Mouse (Mus musculus): ENCODE data around the gene Gpr85.

Gene Gpr85

DNA sequence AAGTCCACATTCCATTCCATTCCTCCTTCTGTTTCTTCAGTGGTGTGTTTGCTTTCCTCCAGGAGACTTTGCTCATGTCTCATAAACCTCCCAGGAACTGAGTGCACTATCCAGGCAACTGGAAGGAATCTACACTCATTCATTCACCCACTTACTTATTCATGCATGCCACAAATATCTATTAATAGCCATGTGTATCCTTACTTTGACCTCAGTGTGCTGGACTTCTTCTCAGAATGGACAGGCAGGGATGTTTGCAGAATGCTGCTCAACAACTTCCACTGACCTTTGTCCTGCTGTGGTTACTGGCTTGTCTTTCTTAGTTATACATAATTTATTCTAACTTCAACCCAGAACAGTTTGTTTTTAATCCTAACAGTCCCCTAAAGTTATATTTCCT is 23.1 kb downstream of the Gpr85 start:
- no peak for DNase-seq (ENCODE audit: low spot score in 2 of 2)

DNA sequence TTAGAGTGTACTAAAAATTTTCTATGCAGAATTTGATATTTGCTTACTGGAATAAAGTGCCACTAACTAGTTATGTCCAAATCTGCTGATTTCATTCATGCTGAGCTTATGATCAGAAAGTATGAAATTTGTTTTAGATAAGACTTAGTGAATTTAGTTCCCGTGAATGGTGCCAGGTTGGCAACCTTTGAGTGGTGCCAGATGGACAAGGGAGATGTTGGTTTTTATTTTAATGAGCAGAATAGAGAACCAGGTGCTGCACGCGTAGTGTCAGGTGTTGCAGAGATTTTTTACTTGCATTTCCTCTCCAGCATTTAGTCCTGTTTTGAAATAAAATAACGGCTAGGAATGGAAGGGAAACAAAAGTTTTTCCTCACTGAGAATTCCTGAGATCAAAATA is 27.6 kb downstream of the Gpr85 start:
- no peak for DNase-seq (ENCODE audit: low spot score in 2 of 2)

DNA sequence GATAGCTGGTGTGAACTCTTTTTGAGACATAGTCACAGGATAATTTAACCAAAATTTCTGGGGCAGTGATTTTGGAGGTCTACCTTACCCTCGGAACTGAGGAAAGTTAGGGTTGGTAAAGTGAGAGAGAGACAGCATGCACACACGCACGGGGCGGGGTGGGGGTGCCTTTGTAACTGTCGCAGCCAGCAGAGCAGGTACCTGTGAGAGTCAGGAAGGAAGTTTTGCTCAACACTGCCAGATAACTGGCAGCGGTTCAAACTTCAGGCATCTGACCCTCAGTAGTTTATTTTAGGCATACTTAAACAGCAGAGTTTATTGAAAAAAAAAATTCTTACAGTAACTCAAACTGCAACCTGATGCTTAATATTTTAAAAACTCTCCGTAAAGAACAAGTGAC is 39.7 kb downstream of the Gpr85 start:
- DNase-seq (ENCODE audit: low spot score in 2 of 2) = no peak

DNA sequence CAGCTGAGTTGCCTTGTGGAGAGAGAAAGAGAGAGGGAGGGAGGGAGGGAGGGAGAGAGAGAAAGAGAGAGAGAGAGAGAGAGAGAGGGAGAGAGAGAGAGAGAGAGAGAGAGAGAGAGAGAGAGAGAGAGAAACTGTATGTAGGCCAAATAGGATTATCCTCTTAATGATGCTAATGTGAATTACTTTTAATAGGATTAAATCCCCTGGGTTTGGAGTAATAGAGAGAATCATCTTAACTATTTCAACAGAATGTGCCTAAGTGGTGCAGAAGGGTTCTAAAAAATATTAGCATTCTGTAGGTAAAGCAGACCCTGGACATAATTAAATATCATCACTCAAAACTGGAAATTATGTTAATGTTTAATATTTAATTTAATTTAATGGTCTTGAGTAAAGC is 42.4 kb downstream of the Gpr85 start:
- no peak for DNase-seq (ENCODE audit: low spot score in 2 of 2)

All from urinary bladder, postnatal 36 days (tissue).